Mouse (Mus musculus) layer of hippocampus, adult 9-10 months (tissue): Measurements from ENCODE around the gene Grik2.
"Not testable (repeated sequence)": the region's sequence is repeated elsewhere in the genome, so short reads cannot be mapped to it uniquely, and the experiment has no call there.

ENCODE experiments used
- DNase-seq: peaks from one replicate; pipeline ENCODE4 v3.0.0; 2022; ENCODE audit warnings: low spot score

Gene Grik2

DNA sequence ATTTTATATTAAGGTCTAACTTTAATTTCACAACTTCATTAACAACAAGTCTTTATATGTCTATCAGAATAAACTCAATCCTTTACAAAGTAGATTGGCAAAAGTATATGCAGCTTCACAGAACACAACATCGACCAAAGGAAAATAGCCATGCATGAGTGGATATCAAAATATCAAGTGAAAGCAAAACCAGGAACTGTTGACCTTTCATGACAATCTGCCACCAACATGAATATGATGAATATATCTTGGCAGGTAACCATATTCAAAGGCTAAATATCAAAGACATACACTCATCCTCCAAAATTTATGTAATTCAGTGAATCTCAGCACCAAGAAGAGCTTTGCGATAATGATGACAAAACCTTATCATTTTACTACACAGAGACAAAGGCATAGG lies 141.4 kb downstream of the Grik2 start:
- DNase-seq, result no peak

DNA sequence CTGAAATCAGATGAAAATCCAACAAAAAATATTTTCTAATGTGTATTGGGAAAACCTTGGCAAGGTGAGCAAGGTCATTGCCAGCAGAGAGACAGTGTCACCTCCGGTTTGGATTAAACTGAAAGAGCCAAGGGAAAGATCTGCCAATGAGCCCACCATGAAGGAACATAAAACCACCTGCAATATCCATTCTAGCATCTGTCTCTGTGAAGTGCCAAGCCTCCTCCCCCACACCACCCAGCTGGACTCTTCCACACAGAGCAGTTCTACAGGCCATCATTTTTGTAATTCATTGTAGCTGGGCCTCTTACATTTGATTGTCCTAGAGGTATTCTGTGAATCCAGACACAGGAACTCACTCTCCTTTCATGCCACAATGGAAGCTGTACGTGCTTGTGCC lies 148.7 kb downstream of the Grik2 start:
- DNase-seq, result no peak

DNA sequence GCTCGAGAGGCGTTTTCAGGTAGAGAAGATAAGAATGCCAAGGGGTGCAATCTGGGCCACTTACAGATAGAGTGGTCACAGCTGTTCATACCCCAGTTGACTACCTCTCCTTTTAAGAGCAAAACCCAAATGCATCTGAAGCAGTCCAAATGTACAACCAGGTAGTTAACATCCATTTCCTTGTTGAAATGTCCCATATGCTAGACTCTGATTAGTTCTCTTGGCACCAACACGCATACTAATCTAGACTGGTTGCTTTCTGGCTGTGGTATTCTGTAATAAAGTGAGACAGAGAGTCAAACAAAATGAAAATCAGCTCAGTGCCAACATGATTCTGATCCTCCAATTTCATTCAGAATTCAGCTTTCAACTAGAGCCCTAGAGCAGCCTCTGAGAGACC lies 164.6 kb downstream of the Grik2 start:
- DNase-seq, result no peak

DNA sequence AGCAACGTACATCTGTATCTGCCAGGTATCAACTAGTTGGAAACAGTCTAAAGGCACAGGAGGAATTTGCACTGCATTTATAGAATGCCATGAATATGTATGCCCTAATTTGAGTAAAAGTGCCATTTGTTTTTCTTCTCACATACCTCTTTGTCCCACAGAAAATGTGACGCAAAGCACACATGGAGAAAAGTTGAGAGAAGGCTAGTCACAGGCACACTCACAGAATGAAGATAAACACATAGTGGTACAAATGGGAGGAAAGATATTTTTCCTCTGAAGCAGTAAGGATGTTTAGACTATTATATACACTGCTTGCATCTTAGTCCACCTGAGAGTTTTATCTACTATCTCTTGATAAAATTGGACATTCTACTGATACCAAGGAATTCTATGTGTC lies 190.9 kb downstream of the Grik2 start:
- no peak for DNase-seq

DNA sequence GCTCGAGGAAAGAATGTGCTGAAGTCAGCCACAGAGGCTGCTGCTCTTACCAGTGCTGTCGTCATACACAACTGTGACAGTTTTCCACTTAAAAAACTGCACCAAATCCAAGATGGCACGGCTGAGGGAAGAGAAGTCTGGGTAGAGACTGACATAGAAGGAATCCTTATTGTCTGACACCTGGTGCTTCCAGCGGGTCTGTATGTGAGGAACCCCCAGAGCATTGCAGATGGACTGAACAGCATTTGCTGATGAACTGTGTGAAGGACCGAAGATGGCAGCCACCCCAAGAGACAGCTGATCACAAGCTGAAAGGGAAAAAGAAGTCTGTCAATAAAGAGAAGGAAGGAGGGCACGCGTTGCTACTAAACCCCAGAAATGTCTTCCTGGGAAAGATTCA lies 215.1 kb downstream of the Grik2 start:
- no peak for DNase-seq

DNA sequence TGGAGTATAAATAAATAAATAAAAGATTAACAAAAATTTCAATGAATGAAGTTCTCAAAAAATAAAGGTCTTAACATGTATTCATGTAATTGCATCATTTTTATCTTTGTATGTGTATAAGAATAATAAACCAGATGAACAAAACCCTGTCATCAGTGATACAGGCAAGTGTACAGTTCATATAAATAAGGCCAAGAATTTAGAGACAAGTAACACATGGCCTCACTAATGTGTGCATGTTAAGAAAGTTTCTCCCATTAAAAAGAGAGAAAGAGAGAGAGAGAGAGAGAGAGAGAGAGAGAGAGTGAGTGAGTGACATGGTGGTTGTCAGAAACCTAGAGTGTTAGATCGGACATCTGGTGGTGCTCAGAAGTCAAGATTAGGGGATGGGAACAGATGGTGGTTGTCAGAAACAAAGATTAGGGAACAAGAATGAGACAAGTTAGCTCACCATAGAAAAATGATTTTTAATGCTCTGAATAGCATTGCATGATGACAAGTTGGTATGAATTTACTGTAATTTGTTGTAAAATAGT lies 228.6 kb downstream of the Grik2 start:
- DNase-seq, result no peak

DNA sequence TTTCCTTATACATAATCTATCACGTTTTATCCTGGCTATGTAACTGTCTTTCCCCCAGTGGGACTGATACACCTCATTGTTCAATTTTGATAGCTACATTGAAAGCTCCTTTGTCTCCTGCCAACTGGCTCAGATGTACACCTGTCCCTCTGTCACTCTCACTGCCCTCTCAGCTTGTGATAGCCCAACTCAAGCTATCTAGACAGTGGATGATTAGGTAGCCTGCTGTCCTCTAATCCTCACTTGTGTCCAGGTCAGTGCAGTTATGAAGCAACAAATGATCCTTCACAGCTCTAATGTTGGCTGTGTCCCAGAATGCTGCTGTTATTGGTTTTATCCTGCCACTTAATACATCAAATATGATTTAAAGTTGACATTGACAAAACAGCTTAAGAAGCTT lies 246.3 kb downstream of the Grik2 start:
- DNase-seq, result no peak

DNA sequence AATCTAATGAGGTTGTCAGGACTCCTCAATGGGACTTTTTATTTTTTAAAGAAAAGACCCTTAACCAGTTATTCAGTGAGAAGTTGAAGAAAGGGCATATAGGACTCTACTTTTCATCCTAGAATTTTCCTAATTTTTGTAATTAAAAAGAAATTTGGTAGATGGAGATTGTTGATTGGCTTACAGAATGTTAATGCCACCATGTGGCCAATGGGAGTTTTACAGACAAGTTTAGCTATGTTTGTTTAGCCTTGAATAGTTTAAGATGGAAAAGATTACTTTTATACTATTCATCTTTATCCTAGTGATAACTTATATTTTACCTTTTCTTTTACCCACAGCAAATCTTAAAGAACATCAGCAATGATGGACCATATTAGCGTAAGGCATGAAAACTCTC lies 268.8 kb downstream of the Grik2 start:
- no peak for DNase-seq

DNA sequence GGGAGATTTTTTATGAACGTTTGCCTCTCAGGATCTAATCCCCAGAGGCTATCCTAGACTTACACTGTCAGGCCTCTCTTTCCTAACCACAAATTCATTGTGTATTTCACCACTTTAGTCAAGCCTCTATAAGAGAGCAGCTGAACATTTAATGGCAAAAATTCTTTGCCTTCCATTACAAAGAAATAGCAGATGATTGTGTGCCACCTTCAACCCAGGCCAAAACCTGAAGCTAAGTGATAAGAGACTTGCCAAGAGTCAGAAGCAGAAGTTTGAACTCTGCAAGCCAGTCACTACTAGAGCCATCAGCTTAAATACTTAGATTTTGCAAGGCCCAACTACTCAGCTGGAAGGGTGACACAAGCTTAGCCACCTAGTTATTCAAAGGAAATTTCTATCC lies 287.9 kb downstream of the Grik2 start:
- no peak for DNase-seq

DNA sequence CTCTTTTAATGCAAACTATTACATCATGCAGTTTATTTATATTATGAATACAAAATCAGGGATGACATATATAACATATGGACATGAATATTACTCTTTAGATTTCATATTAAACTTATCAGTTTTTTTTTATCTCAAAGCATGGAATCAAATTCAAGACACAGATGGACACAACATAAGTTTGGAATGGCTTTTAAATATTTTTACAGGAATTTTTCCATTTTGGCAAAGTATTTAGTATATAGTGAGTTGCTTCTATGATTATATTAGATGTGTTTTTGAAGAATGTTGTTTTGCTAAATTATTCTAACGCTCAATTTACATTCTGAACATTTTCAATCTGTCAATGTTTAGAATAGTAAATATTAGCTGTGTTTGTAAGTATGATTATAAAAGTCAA lies 291.3 kb downstream of the Grik2 start:
- DNase-seq, result no peak

DNA sequence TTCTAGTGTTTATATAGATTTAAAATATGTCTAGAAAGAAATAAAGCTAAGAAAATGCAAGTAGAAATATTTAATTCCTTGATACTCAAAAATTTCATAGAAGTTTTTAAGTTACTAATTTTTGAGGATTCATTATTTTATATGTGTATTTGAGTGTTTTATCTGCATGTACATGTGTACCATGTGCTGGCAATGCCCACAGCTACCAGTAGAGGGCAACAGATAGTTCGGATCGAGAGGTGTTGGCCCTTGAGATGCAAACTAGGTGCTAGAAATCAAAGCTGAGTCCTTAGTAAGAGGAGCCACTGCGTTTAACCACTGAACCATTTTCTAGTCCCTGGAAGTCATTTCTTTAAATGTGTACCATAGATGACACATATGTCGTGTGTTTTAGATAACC lies 307.1 kb downstream of the Grik2 start:
- no peak for DNase-seq

DNA sequence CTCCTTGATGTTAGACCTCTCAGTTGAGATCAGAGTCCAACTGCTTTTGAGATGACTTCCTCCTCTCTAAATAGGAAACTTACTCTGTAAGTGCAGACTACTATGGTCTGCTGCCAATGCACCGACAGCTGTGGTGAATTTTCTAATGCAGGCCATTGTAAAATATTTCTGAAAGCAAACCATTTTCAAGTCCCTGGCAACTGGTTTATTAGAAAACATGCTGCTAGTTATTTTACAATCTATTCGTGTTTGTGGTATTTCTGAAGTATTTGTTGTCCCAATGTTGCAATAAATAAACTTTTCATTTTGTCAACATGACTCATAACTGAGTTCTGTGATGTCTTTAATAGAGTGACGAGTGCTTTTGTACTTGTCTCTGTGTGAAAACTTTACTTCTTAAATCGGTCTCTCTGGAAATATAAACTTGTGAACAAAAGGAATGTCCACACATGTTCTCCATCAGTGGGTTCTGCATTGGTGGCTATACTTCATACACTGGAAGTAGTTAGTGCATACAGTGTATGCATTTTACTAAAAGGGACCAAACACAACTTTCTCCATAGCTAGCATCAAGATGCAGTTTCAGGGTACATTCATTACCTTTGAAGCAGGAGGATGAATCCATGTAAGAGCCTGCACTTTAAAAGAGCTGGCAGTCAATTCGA lies 308.3 kb downstream of the Grik2 start:
- DNase-seq, result no peak

DNA sequence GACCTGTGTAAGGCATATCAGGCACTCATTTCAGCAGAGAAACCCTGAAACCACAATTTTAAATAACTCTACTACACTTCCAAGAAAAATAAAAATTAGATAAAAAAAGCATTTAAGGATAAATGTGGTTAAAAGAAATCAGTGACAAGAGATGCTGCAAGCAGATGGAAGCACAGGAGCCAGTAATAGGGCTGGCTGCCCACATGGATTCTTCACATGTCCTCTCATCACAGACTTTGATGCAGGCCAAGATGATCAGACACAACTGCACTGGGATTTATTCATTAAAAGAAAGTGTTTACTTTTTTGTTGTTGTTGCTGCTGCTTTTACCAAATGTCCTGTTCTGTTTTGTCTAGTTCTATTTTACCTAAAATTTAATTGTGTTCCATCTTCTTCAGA lies 315.0 kb downstream of the Grik2 start:
- DNase-seq, result no peak

DNA sequence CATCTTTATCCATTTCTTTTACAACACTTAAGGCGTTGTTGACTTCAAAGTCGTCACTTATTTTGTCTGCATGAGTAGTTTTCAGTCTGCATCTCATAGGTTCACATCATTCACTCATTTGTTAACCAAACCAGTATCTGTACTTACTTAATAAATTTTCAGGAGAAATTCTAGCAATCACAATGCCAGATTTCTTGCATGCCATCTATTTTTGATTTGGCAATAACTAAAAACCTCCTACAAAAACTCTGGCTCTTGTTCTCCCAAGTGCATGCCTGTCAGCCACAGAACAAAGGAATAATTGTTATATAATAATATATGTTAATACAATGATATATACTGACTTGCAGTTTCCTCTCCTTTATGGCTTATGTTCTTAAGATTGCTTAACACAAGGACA lies 331.8 kb downstream of the Grik2 start:
- DNase-seq, result peak; percentile 24

DNA sequence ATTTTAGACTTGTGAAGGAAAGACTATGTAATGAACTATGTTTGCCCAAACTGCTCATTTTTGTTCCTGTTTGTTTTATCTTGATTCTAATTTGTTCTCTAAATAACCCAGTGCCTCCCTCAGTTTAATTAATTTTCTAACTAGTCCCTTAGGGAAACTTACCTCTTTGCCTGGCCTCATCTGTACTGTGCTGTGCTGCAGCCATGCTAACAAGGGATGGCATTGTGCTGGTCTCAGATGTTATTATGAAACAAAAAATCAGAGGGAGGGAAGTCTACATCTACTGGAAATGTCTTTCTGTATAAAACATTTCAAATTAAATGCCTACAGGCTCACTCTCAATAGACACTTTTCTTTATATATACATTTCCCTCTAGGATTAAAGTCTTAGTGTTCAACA lies 335.0 kb downstream of the Grik2 start:
- DNase-seq, result no peak

DNA sequence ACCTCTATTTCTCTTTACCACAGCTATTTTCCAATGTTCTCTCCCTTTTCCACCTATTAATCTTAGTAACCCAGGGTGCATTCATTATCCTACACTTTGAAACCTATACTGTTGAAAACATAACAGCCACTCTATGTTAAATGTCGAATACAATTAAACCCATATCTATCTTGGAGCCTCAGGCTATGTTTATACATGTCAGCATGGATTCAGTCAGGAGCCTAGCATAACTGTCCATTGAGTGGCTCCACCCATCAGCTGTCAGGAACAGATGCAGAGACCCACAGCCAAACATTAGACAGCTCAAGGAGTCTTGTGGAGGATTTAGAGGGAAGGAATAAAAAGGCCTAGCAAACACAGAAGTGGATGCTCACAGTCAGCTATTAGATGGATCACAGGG lies 347.2 kb downstream of the Grik2 start:
- DNase-seq, result no peak

DNA sequence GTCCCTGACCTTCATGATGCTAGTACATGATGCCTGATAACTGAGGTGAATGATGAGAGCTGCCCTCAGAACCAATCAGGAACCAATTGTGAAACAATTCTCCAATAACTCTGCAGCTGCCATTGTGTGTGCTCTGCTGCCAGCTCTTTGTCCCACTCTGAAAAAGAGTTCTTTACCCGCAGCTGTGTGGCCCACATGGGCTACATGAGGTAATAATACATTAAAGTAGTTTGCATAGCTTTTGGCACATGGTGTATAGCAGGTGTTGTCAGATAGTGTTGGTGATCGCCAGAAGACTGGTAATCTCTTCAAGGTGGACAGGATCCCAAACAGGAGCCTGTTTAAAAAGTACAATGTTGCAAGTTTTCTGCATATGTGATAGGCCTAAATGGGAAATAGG lies 351.5 kb downstream of the Grik2 start:
- no peak for DNase-seq

DNA sequence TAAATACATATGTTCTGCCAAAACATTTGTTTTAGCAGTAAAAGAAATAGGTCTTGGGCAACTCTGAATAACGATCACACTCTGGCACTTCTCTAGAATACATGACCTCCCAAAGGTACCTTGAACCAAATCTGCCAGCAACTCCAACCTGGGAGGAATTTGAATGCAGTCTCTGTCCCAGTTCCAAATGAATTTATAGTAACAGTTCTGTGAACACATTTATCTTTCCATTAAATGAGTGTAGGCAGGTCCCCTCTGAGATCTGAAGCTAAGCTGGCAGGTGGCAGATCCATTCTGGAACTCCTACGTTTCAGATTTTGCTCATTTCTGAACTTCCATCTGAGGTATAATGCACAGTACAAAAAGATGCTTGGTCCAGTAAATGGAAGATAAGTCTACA lies 352.3 kb downstream of the Grik2 start:
- DNase-seq, result peak; percentile 31

DNA sequence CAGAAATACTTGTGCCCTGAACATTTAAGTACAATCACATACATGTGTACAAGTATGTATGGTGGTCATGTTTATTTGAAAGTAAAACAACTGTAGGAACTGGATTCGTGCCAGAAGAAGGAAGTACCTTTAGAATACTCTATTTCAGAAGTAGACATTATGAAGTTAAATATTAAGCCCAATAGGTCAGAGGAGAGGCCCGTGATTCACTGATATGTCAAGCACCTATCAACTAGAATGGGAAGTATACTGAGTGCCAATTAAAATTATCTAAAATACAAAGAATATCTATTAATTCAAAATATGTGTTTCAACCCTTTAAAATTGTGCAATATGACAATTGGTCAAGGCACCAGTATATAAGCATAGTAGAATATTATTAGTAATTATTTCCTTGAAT lies 355.7 kb downstream of the Grik2 start:
- DNase-seq, result no peak

DNA sequence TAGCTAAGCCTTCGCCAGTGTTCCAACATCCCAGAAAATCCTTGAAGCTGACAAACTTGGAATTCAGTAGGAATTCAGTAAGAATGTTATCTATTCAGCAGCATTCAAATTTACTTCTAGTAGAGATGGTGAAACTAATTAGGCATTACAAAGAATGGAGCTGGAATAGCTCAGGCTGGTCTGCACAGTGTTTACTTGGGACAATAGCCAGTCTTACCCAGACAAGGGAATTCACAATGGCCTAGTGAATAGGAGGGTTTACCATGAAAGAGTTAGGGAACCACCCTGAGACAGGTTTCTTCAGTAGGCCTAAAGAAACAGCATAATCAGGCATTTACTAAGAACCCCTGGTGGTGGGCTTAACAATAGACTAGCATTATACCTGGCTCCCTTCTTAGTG lies 371.4 kb downstream of the Grik2 start:
- not testable (repeated sequence) for DNase-seq

DNA sequence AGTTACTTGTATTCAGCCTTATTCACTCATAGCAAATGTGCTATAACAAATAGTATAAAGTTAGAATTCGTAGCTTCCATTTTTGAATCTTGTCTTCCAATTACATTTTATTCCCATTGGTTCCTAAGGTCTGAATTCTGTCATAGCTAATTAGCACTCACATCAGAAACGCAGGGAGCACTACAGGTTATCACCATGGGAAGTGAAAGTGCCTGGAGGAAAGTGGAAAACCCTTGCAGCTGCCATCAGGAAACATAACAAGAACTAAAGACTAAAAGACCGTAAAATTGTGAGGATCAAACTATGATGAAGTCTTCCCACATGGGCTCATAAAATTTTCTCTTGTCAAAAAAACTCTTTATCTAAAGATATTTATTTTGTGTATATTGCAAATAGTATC lies 405.6 kb downstream of the Grik2 start:
- DNase-seq, result no peak

DNA sequence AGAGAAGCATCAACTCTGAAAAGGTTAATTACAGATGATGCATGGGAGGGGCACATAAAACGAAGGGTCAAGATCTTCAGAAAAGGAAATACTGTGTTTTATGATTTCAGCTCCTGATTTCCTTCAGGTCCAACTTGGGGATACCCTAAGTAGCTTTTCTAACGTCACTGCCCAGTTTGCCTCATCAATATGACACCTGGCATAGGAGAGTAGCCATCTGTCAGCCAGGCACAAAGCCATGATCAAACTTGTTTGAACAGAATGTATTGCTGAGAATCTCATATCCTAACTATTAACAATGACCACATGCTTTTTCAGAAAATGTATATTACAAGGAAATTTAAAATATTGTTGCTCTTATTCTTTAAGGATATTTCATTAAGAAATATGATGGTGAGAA lies 406.7 kb downstream of the Grik2 start:
- DNase-seq, result no peak

DNA sequence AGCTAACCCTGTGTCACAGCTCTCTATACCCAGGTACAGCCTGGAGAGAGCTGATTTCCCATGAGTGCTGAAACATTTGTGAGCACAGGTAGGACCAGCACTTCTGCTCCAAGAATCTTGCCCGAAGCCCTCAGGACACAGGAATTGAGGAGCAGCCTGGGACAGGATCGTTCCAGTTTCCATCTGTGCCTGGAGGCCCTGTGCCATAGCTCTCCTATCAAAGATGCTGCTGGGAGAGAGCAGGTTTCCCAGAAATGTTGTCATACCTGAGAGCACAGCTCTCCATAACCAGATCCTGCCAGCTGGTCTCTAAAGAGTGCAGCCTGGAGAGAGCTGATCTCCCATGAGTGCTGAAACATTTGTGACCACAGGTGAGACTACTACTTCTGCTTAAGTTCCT lies 420.0 kb downstream of the Grik2 start:
- DNase-seq, result no peak

DNA sequence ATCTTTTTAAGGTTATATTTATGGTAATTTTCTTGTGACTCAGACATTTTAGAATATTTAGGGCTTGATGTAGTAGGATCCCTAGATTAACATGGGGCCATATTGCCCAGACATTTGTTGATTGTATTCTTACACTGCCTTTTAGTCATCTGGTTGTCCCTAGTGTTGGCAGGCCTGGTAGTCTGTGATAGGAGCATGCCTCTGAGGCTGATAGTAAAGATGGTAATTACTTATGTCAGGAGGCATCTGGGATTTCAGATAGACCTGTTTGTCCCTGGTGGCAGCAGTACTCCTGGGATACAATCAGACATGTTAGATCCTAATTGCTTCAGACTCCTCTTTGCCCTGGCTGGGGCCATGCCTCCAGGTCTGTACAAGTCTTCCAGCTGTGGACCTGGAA lies 423.3 kb downstream of the Grik2 start:
- DNase-seq, result no peak

DNA sequence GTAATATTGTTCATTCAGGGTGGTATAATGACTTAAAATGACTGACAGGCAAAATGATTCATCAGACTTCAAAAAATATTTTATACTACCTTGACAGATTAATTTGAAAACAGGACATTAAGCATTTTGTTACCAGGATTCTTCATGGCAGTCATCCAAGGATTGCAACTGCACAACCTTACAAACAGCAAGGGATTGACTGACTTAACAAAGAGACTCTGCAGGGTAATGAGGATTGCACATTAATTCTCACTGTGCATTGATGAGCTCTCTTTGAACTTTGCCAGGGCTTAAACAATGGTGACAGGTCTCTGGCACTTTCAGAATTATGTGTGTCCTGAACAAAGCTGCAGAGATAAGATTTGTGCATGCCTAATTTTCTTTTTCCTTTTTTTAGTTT lies 466.2 kb downstream of the Grik2 start:
- no peak for DNase-seq
